Mouse (Mus musculus): Measurements from ENCODE around the gene Lingo1.

GRCm38 (mm10) chr9:56803146-56803545 lies 6.9 kb upstream of the Lingo1 start:
- TF ChIP-seq POLR2A (IDR thresholded peaks at IDR 0.05; ENCODE audit: insufficient read depth, low read length) (no peak), EP300 (IDR thresholded peaks at IDR 0.05; ENCODE audit: insufficient read depth, low read depth, low read length) (no peak)
